Mouse (Mus musculus) neural tube, embryonic 15.5 days (tissue): ENCODE measurements at regions not wholly inside any gene's neighbourhood (a gene's known extent, or its start where the extent isn't known, plus 50 kb on each side); places are given as distances from the start of the nearest gene placed in this dataset.
A peak's percentile ranks its signal among the peaks of the same experiment; 100 is the strongest.

ENCODE experiments used
- ATAC-seq: fragments of 200-750 bp; cut with Nextera tagmentation; 2 replicates; pipeline ENCODE4 v1.8.0; 2017; ENCODE audit warnings: mild to moderate bottlenecking, moderate TSS enrichment, moderate library complexity; ENCODE audit not compliant: low FRiP score
- H3K27ac ChIP-seq: fragments of 300-500 bp; sonication (generic); replicated peaks from 2 replicates; pipeline ENCODE4 v1.5.1; 2015; ENCODE audit warnings: mild to moderate bottlenecking, inconsistent platforms
- H3K27me3 ChIP-seq: fragments of 300-500 bp; sonication (generic); replicated peaks from 2 replicates; pipeline ENCODE4 v1.6.1; 2015; ENCODE audit warnings: inconsistent platforms
- H3K36me3 ChIP-seq: fragments of 300-500 bp; sonication (generic); 2 replicates; pipeline ENCODE4 v1.6.1; 2015; ENCODE audit warnings: inconsistent platforms
- H3K4me1 ChIP-seq: fragments of 300-500 bp; sonication (generic); 2 replicates; pipeline ENCODE4 v1.6.1; 2015; ENCODE audit warnings: inconsistent platforms
- H3K4me2 ChIP-seq: fragments of 300-500 bp; sonication (generic); 2 replicates; pipeline ENCODE4 v1.6.1; 2015; ENCODE audit warnings: inconsistent platforms, mild to moderate bottlenecking, moderate library complexity
- H3K4me3 ChIP-seq: fragments of 300-500 bp; sonication (generic); replicated peaks from 2 replicates; pipeline ENCODE4 v1.5.1; 2015; ENCODE audit warnings: mild to moderate bottlenecking, inconsistent platforms
- H3K9ac ChIP-seq: fragments of 300-500 bp; sonication (generic); replicated peaks from 2 replicates; pipeline ENCODE4 v1.6.1; 2015; ENCODE audit warnings: mild to moderate bottlenecking, inconsistent platforms
- H3K9me3 ChIP-seq: fragments of 300-500 bp; sonication (generic); replicated peaks from 2 replicates; pipeline ENCODE4 v1.6.1; 2016; ENCODE audit warnings: inconsistent platforms
- WGBS: fragments of 180-500 bp; shearing (Covaris S2); methylation state at CpG from one replicate; pipeline ENCODE4 v1.1.7; 2015; ENCODE audit warnings: mixed read lengths; 5-methylcytosine and 5-hydroxymethylcytosine counted together

- H3K27ac ChIP-seq, result no peak overlapping the region
- WGBS, result 55% methylated on average over 3 of the region's 3 CpGs
- ATAC-seq, result no peak
Measured at GRCm38 (mm10) chr11:43370025-43370424, 56.0 kb downstream of the Pttg1 start.

GRCm38 (mm10) chr11:43368346-43368745, 57.7 kb downstream of the Pttg1 start:
- Histone ChIP-seq H3K27me3 (no peaks in the 10 kb centered on the region), H3K4me2 (no peak overlapping the region), H3K9ac (no peak overlapping the region), H3K4me1 (no peaks in the 10 kb centered on the region; the same call in 1 of the 2 replicates), H3K27ac (no peak overlapping the region), H3K36me3 (no peaks in the 10 kb centered on the region), H3K9me3 (no peaks in the 10 kb centered on the region), H3K4me3 (no peak overlapping the region)
- WGBS, result 100% methylated on average over 1 of the region's 1 CpGs
- no peak for ATAC-seq

More at GRCm38 (mm10) chr11:43370025-43370424, 56.0 kb downstream of the Pttg1 start:
- no peaks in the 10 kb centered on the region for H3K27me3 ChIP-seq
- no peaks in the 10 kb centered on the region for H3K36me3 ChIP-seq
- H3K9ac ChIP-seq, result no peak overlapping the region
- H3K4me3 ChIP-seq, result no peak overlapping the region
- H3K9me3 ChIP-seq, result no peaks in the 10 kb centered on the region
- no peaks in the 10 kb centered on the region; the same call in 1 of the 2 replicates for H3K4me1 ChIP-seq
- H3K4me2 ChIP-seq, result no peak overlapping the region

DNA sequence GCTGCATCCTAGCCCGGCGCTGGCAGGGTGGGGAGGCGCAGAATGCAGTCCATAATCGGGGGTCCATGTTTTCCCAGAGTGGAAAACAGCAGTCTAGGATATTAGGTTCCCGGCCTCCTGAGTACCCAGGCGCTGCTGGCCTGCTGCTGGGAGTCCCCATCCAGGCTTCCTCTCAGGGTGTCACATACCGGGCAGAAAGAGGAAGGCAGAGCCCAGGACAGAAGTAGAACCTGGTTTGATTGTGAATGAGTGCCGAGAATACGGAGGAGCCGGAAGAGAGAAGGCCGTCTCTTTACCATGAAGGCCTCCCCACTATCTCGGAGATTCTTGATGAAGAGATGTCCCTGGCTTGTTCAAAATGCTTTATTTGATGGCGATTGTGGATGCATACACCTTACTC, 64.2 kb downstream of the Pttg1 start:
- no peak overlapping the region for H3K9ac ChIP-seq
- no peak overlapping the region for H3K4me2 ChIP-seq
- 79% methylated on average over 13 of the region's 13 CpGs for WGBS
- no peak for ATAC-seq
- no peaks in the 10 kb centered on the region for H3K9me3 ChIP-seq
- H3K27ac ChIP-seq, result no peak overlapping the region
- no peaks in the 10 kb centered on the region for H3K36me3 ChIP-seq
- H3K27me3 ChIP-seq, result no peaks in the 10 kb centered on the region
- H3K4me1 ChIP-seq, result no peaks in the 10 kb centered on the region
- H3K4me3 ChIP-seq, result no peak overlapping the region

GRCm38 (mm10) chr11:43358390-43359291, 67.4 kb downstream of the Pttg1 start:
- H3K9ac ChIP-seq, result no peak overlapping the region
- H3K27me3 ChIP-seq, result no peaks in the 10 kb centered on the region
- no peak overlapping the region for H3K4me2 ChIP-seq
- H3K4me1 ChIP-seq, result no peaks in the 10 kb centered on the region
- WGBS, result 68% methylated on average over 13 of the region's 13 CpGs
- no peak overlapping the region for H3K27ac ChIP-seq
- no peak for ATAC-seq
- H3K4me3 ChIP-seq, result no peak overlapping the region
- H3K9me3 ChIP-seq, result no peaks in the 10 kb centered on the region
- no peaks in the 10 kb centered on the region for H3K36me3 ChIP-seq

- ATAC-seq, result no peak
- no peak overlapping the region for H3K9ac ChIP-seq
- H3K4me1 ChIP-seq, result no peaks in the 10 kb centered on the region; the same call in 1 of the 2 replicates
- no peak overlapping the region for H3K4me3 ChIP-seq
- WGBS, result 75% methylated on average over 4 of the region's 4 CpGs
- H3K27me3 ChIP-seq, result no peaks in the 10 kb centered on the region
- no peak overlapping the region for H3K27ac ChIP-seq
- H3K4me2 ChIP-seq, result no peak overlapping the region
- H3K9me3 ChIP-seq, result no peaks in the 10 kb centered on the region
- H3K36me3 ChIP-seq, result no peaks in the 10 kb centered on the region
Measured at GRCm38 (mm10) chr11:43353602-43354001, 72.4 kb downstream of the Pttg1 start.

- no peaks in the 10 kb centered on the region for H3K9me3 ChIP-seq
- H3K27ac ChIP-seq, result no peak overlapping the region
- no peaks in the 10 kb centered on the region for H3K27me3 ChIP-seq
- H3K4me1 ChIP-seq, result no peaks in the 10 kb centered on the region; the same call in 1 of the 2 replicates
- H3K4me3 ChIP-seq, result no peak overlapping the region
- no peak for ATAC-seq
- H3K36me3 ChIP-seq, result no peaks in the 10 kb centered on the region
- WGBS, result 97% methylated on average over 1 of the region's 1 CpGs
- no peak overlapping the region for H3K4me2 ChIP-seq
- no peak overlapping the region for H3K9ac ChIP-seq
Measured at GRCm38 (mm10) chr11:43353030-43353429, 73.0 kb downstream of the Pttg1 start.

DNA sequence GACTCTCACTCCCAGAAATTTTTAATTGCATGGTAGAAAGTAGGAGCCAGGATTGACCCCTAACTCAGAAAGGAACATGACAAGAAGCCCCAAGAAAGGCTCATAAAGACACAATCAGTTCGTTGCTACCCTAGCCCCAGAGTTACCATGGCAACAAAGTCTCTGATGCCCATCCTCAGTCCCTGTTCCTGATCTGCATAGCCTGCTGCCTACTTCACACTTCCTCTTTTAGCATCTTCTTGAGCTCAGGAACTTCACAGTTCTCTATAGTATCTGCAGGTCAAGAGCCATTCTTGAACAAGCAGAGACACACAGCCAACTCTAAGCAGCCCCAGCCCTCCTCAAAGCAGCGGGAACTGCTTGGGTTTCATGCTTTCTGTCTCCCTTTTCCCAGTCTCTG, 74.2 kb downstream of the Pttg1 start:
- H3K4me2 ChIP-seq, result no peak overlapping the region
- no peak for ATAC-seq
- no peak overlapping the region for H3K27ac ChIP-seq
- H3K9me3 ChIP-seq, result no peaks in the 10 kb centered on the region
- H3K4me1 ChIP-seq, result no peaks in the 10 kb centered on the region; the same call in 1 of the 2 replicates
- H3K36me3 ChIP-seq, result no peaks in the 10 kb centered on the region
- no peak overlapping the region for H3K4me3 ChIP-seq
- H3K27me3 ChIP-seq, result no peaks in the 10 kb centered on the region
- no peak overlapping the region for H3K9ac ChIP-seq
- WGBS, result 54% methylated on average over 2 of the region's 2 CpGs

DNA sequence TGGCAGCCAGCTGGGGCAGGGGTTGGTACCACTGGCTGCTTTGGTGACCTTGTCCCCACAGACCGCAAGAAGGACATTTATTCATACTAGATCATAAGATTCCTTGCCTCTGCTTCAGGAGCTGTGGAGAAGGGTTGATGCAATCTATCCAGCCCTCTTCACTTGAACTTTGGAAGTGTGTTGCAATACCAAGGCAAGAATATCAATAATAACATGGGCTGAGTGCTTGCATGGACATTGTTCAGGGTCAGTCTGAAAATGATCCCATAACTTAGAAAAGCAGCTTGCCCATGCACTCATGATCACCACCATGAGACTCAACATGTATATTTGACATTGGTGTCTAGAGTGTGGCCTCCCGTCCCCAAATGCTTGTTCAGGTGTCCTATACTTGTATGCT, 74.7 kb downstream of the Pttg1 start:
- Histone ChIP-seq H3K4me2 (no peak overlapping the region), H3K9me3 (no peaks in the 10 kb centered on the region), H3K4me3 (no peak overlapping the region), H3K9ac (no peak overlapping the region), H3K4me1 (no peaks in the 10 kb centered on the region; the same call in 1 of the 2 replicates), H3K36me3 (no peaks in the 10 kb centered on the region), H3K27ac (no peak overlapping the region), H3K27me3 (no peaks in the 10 kb centered on the region)
- 98% methylated on average over 2 of the region's 2 CpGs for WGBS
- no peak for ATAC-seq

- H3K9ac ChIP-seq, result no peak overlapping the region
- 65% methylated on average over 3 of the region's 3 CpGs for WGBS
- no peaks in the 10 kb centered on the region for H3K36me3 ChIP-seq
- no peak for ATAC-seq
- H3K4me2 ChIP-seq, result no peak overlapping the region
- no peaks in the 10 kb centered on the region for H3K27me3 ChIP-seq
- no peaks in the 10 kb centered on the region; the same call in 1 of the 2 replicates for H3K4me1 ChIP-seq
- no peak overlapping the region for H3K27ac ChIP-seq
- no peak overlapping the region for H3K4me3 ChIP-seq
- H3K9me3 ChIP-seq, result no peaks in the 10 kb centered on the region
Measured at GRCm38 (mm10) chr11:43350242-43350641, 75.8 kb downstream of the Pttg1 start.

- WGBS, result 60% methylated on average over 7 of the region's 7 CpGs
- Histone ChIP-seq H3K27ac (no peak overlapping the region), H3K9ac (no peak overlapping the region), H3K4me3 (no peak overlapping the region), H3K9me3 (no peaks in the 10 kb centered on the region), H3K27me3 (no peaks in the 10 kb centered on the region), H3K36me3 (no peaks in the 10 kb centered on the region), H3K4me2 (no peak overlapping the region), H3K4me1 (no peaks in the 10 kb centered on the region; the same call in 1 of the 2 replicates)
- ATAC-seq, result no peak
Measured at GRCm38 (mm10) chr11:43349564-43349963, 76.5 kb downstream of the Pttg1 start.

- Histone ChIP-seq H3K9me3 (no peaks in the 10 kb centered on the region), H3K36me3 (no peaks in the 10 kb centered on the region), H3K4me1 (no peaks in the 10 kb centered on the region; the same call in 1 of the 2 replicates), H3K9ac (no peak overlapping the region), H3K4me2 (no peak overlapping the region), H3K27ac (no peak overlapping the region), H3K4me3 (no peak overlapping the region), H3K27me3 (no peaks in the 10 kb centered on the region)
- WGBS, result 24% methylated on average over 4 of the region's 4 CpGs
- ATAC-seq, result peak; percentile 71; the same call in 1 of the 2 replicates
Measured at GRCm38 (mm10) chr11:43348571-43348970, 77.5 kb downstream of the Pttg1 start.

DNA sequence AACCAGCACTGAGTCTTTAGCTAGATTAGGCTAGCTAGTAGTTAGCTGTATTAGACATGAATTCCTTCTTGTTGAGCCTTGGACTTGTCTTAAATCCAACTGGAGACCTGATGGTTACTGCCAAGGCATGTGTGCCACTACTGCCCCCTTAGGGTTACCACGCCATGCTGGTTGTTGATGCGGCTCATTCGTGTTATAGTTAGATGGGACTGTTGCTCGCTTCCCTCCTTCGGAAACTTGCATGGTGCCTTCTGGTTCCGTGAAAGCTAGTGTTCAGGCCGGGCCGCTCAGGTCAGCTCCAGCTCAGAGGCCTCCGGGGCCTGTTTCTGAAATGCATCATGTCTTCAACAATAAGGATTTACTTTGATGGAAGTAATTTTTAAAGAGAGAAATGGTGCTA, 79.6 kb downstream of the Pttg1 start:
- Histone ChIP-seq H3K36me3 (no peaks in the 10 kb centered on the region), H3K27me3 (no peaks in the 10 kb centered on the region), H3K4me3 (no peak overlapping the region), H3K9me3 (no peaks in the 10 kb centered on the region), H3K4me2 (no peak overlapping the region), H3K4me1 (no peaks in the 10 kb centered on the region; the same call in 1 of the 2 replicates), H3K9ac (no peak overlapping the region), H3K27ac (no peak overlapping the region)
- ATAC-seq, result no peak
- WGBS, result 97% methylated on average over 9 of the region's 9 CpGs
